Mouse (Mus musculus) midbrain, embryonic 12.5 days (tissue): Measurements from ENCODE around the gene Timm44. TPM values are rescaled to one million over a fixed set of nuclear protein-coding genes. Genes with fewer than 3 reads are reported as not detected.

Experiments
- ATAC-seq: fragments of 200-750 bp; cut with Nextera tagmentation; 2 replicates; pipeline ENCODE4 v1.8.0; 2017; ENCODE audit warnings: low read depth, moderate TSS enrichment, moderate library complexity; ENCODE audit not compliant: low FRiP score
- H3K27ac ChIP-seq: fragments of 300-500 bp; sonication (generic); replicated peaks from 2 replicates; pipeline ENCODE4 v1.5.1; 2016; ENCODE audit warnings: mild to moderate bottlenecking
- H3K27me3 ChIP-seq: fragments of 300-500 bp; sonication (generic); 2 replicates; pipeline ENCODE4 v1.6.1; 2016; ENCODE audit warnings: mild to moderate bottlenecking
- H3K36me3 ChIP-seq: fragments of 300-500 bp; sonication (generic); 2 replicates; pipeline ENCODE4 v1.6.1; 2016
- H3K4me1 ChIP-seq: fragments of 300-500 bp; sonication (generic); 2 replicates; pipeline ENCODE4 v1.6.1; 2016
- H3K4me2 ChIP-seq: fragments of 300-500 bp; sonication (generic); replicated peaks from 2 replicates; pipeline ENCODE4 v1.6.1; 2016; ENCODE audit warnings: mild to moderate bottlenecking, moderate library complexity
- H3K4me3 ChIP-seq: fragments of 300-500 bp; sonication (generic); 2 replicates; pipeline ENCODE4 v1.5.1; 2016; ENCODE audit warnings: mild to moderate bottlenecking
- H3K9ac ChIP-seq: fragments of 300-500 bp; sonication (generic); replicated peaks from 2 replicates; pipeline ENCODE4 v1.6.1; 2016; ENCODE audit warnings: mild to moderate bottlenecking, moderate library complexity
- H3K9me3 ChIP-seq: fragments of 300-500 bp; sonication (generic); 2 replicates; pipeline ENCODE4 v1.6.1; 2016; ENCODE audit warnings: mild to moderate bottlenecking
- WGBS: fragments of 180-500 bp; shearing (Covaris S2); methylation state at CpG from one replicate; pipeline ENCODE4 v1.1.7; 2016; 5-methylcytosine and 5-hydroxymethylcytosine counted together
- polyA plus RNA-seq: library from polyadenylated mRNA; unstranded; fragments of >200 nt; fragmentation: Nextera tagmentation; extraction: Ambion mirVana; gene quantifications from 2 replicates; pipeline ENCODE4 v1.2.1, GENCODE M21; 2016

Gene Timm44
- polyA plus RNA-seq, 1 experiment from 2014 or later = 57.8 TPM

GRCm38 (mm10) chr8:4313254-4314124, 37.8 kb upstream of the Timm44 start:
- Histone ChIP-seq H3K27ac (no peak overlapping the region), H3K9me3 (no peaks in the 10 kb centered on the region), H3K4me1 (no peaks in the 10 kb centered on the region), H3K9ac (no peak overlapping the region), H3K36me3 (peaks cover 40% of the 10 kb centered on the region), H3K27me3 (no peaks in the 10 kb centered on the region), H3K4me2 (no peak overlapping the region), H3K4me3 (no peak overlapping the region)
- no peak for ATAC-seq
- 89% methylated on average over 3 of the region's 3 CpGs for WGBS

GRCm38 (mm10) chr8:4312104-4312503, 36.4 kb upstream of the Timm44 start:
- H3K27me3 ChIP-seq = no peaks in the 10 kb centered on the region
- no peak overlapping the region for H3K9ac ChIP-seq
- H3K4me2 ChIP-seq = no peak overlapping the region
- no peak overlapping the region for H3K27ac ChIP-seq
- no peaks in the 10 kb centered on the region for H3K4me1 ChIP-seq
- ATAC-seq = no peak
- H3K4me3 ChIP-seq = no peak overlapping the region
- peaks cover 48% of the 10 kb centered on the region for H3K36me3 ChIP-seq
- no peaks in the 10 kb centered on the region for H3K9me3 ChIP-seq

- WGBS = 97% methylated on average over 2 of the region's 2 CpGs
- H3K9me3 ChIP-seq = no peaks in the 10 kb centered on the region
- H3K27ac ChIP-seq = no peak overlapping the region
- no peaks in the 10 kb centered on the region for H3K27me3 ChIP-seq
- no peaks in the 10 kb centered on the region for H3K4me1 ChIP-seq
- H3K4me2 ChIP-seq = no peak overlapping the region
- no peak overlapping the region for H3K9ac ChIP-seq
- H3K4me3 ChIP-seq = no peak overlapping the region
- H3K36me3 ChIP-seq = peaks cover 89% of the 10 kb centered on the region
- ATAC-seq = no peak
Observed at GRCm38 (mm10) chr8:4305838-4306237, 30.1 kb upstream of the Timm44 start.

GRCm38 (mm10) chr8:4304124-4304547, 28.4 kb upstream of the Timm44 start:
- Histone ChIP-seq H3K27ac (no peak overlapping the region), H3K4me3 (no peak overlapping the region), H3K36me3 (peaks cover 87% of the 10 kb centered on the region), H3K4me1 (no peaks in the 10 kb centered on the region), H3K27me3 (no peaks in the 10 kb centered on the region), H3K9me3 (no peaks in the 10 kb centered on the region), H3K4me2 (no peak overlapping the region), H3K9ac (no peak overlapping the region)
- no peak for ATAC-seq
- WGBS = 87% methylated on average over 3 of the region's 3 CpGs

GRCm38 (mm10) chr8:4297822-4298221, 22.1 kb upstream of the Timm44 start:
- Histone ChIP-seq H3K9ac (no peak overlapping the region), H3K4me2 (no peak overlapping the region), H3K4me3 (no peak overlapping the region), H3K9me3 (no peaks in the 10 kb centered on the region), H3K27me3 (no peaks in the 10 kb centered on the region), H3K4me1 (no peaks in the 10 kb centered on the region), H3K36me3 (peaks cover 87% of the 10 kb centered on the region), H3K27ac (no peak overlapping the region)
- no peak for ATAC-seq
- whole genome bisulfite sequencing = 93% methylated on average over 4 of the region's 4 CpGs

- Histone ChIP-seq H3K9ac (no peak overlapping the region), H3K27ac (no peak overlapping the region), H3K9me3 (no peaks in the 10 kb centered on the region), H3K36me3 (peaks cover 89% of the 10 kb centered on the region), H3K4me3 (no peak overlapping the region), H3K4me2 (no peak overlapping the region), H3K4me1 (no peaks in the 10 kb centered on the region), H3K27me3 (no peaks in the 10 kb centered on the region)
- 92% methylated on average over 5 of the region's 5 CpGs for WGBS
- no peak for ATAC-seq
Observed at GRCm38 (mm10) chr8:4292738-4293137, 17.0 kb upstream of the Timm44 start.

- no peak for ATAC-seq
- 34% methylated on average over 9 of the region's 9 CpGs for WGBS
Observed at GRCm38 (mm10) chr8:4276111-4276465, 375 bp upstream of the Timm44 start.

GRCm38 (mm10) chr8:4269609-4270008, 6.1 kb downstream of the Timm44 start:
- Histone ChIP-seq H3K27me3 (no peaks in the 10 kb centered on the region), H3K4me3 (no peak overlapping the region), H3K9me3 (no peaks in the 10 kb centered on the region), H3K36me3 (peaks cover 84% of the 10 kb centered on the region), H3K4me1 (peaks cover 3% of the 10 kb centered on the region; the same call in 1 of the 2 replicates), H3K27ac (no peak overlapping the region), H3K9ac (no peak overlapping the region), H3K4me2 (no peak overlapping the region)
- WGBS = 94% methylated on average over 6 of the region's 6 CpGs
- no peak for ATAC-seq

More at GRCm38 (mm10) chr8:4276111-4276465, 375 bp upstream of the Timm44 start:
- Histone ChIP-seq H3K27ac (peak overlapping the region; percentile 78), H3K4me3 (peak overlapping the region; percentile 77), H3K36me3 (peaks cover 20% of the 10 kb centered on the region; the same call in 1 of the 2 replicates), H3K9ac (peak overlapping the region; percentile 76), H3K9me3 (no peaks in the 10 kb centered on the region), H3K4me1 (peaks cover 10% of the 10 kb centered on the region), H3K27me3 (no peaks in the 10 kb centered on the region), H3K4me2 (peak overlapping the region; percentile 66)

GRCm38 (mm10) chr8:4267627-4268026, 8.1 kb downstream of the Timm44 start:
- no peak overlapping the region for H3K4me3 ChIP-seq
- H3K4me1 ChIP-seq = no peaks in the 10 kb centered on the region
- H3K27me3 ChIP-seq = no peaks in the 10 kb centered on the region
- 77% methylated on average over 15 of the region's 15 CpGs for WGBS
- H3K36me3 ChIP-seq = peaks cover 94% of the 10 kb centered on the region
- no peak overlapping the region for H3K9ac ChIP-seq
- H3K9me3 ChIP-seq = no peaks in the 10 kb centered on the region
- no peak overlapping the region for H3K4me2 ChIP-seq
- H3K27ac ChIP-seq = no peak overlapping the region
- ATAC-seq = 0 out of 2 replicates have a peak, but pooled peaks have one; percentile 47

- 93% methylated on average over 15 of the region's 15 CpGs for WGBS
- Histone ChIP-seq H3K4me1 (no peaks in the 10 kb centered on the region), H3K4me3 (no peak overlapping the region), H3K4me2 (no peak overlapping the region), H3K27ac (no peak overlapping the region), H3K9me3 (no peaks in the 10 kb centered on the region), H3K9ac (no peak overlapping the region), H3K36me3 (peaks cover 98% of the 10 kb centered on the region), H3K27me3 (no peaks in the 10 kb centered on the region)
- ATAC-seq = no peak
Observed at GRCm38 (mm10) chr8:4265160-4265914, 10.4 kb downstream of the Timm44 start.

- peaks cover 86% of the 10 kb centered on the region for H3K36me3 ChIP-seq
- no peak for ATAC-seq
Observed at GRCm38 (mm10) chr8:4263105-4263791, 12.5 kb downstream of the Timm44 start.

GRCm38 (mm10) chr8:4259805-4260170, 15.9 kb downstream of the Timm44 start:
- ATAC-seq = no peak
- no peak overlapping the region for H3K4me3 ChIP-seq
- peak overlapping the region; percentile 90 for H3K9ac ChIP-seq

More at GRCm38 (mm10) chr8:4263105-4263791, 12.5 kb downstream of the Timm44 start:
- Histone ChIP-seq H3K9me3 (no peaks in the 10 kb centered on the region), H3K27ac (no peak overlapping the region), H3K4me3 (no peak overlapping the region), H3K9ac (no peak overlapping the region), H3K27me3 (no peaks in the 10 kb centered on the region), H3K4me2 (no peak overlapping the region), H3K4me1 (peaks cover 10% of the 10 kb centered on the region)
- WGBS = 91% methylated on average over 8 of the region's 8 CpGs

More at GRCm38 (mm10) chr8:4259805-4260170, 15.9 kb downstream of the Timm44 start:
- peak overlapping the region; percentile 94 for H3K27ac ChIP-seq
- no peaks in the 10 kb centered on the region for H3K27me3 ChIP-seq
- H3K4me1 ChIP-seq = peaks cover 27% of the 10 kb centered on the region
- peaks cover 72% of the 10 kb centered on the region for H3K36me3 ChIP-seq
- no peaks in the 10 kb centered on the region for H3K9me3 ChIP-seq
- 0 out of 2 replicates have a peak overlapping the region, but pooled peaks have one; percentile 71 for H3K4me2 ChIP-seq
- 82% methylated on average over 4 of the region's 4 CpGs for WGBS
